Comparison of ENCODE assay signal across 18 mouse cellular contexts in genomic region chr2:26116550-26116949, GRCm38 (mm10). TPM values are rescaled to one million over a fixed set of nuclear protein-coding genes. Genes with fewer than 3 reads are reported as not detected.
DNase-seq lines count a peak whose midpoint lies in the region; ATAC-seq and TF ChIP-seq lines count a peak whose summit lies in the region.
"Had no signal": no experiment of that assay in that cellular context is flagged by ENCODE, and none has a peak within 500 bp of the region (broad histone marks: within the 10 kb centered on the region; RNA-seq: fewer than 3 reads in every experiment).

No protein-coding gene starts in this region.

- peaks cover 37% of the 10 kb centered on the region for H3K27me3 ChIP-seq in heart, embryonic 12.5 days (replicated peaks)
- H3K27me3 ChIP-seq in kidney, adult 2 months (replicated peaks; ENCODE audit: control insufficient read depth, insufficient read depth, low read length) = no peaks in the 10 kb centered on the region
- peaks cover 22% of the 10 kb centered on the region for H3K27me3 ChIP-seq in midbrain, embryonic 13.5 days
- peaks cover 15% of the 10 kb centered on the region for H3K27me3 ChIP-seq in midbrain, embryonic 16.5 days (ENCODE audit: control insufficient read depth, insufficient read depth, low read depth, low read length)

- peaks cover 42% of the 10 kb centered on the region for H3K4me1 ChIP-seq in heart, embryonic 12.5 days (replicated peaks)
- H3K4me1 ChIP-seq in kidney, adult 2 months (ENCODE audit: control insufficient read depth, insufficient read depth, low read length) = peaks cover 39% of the 10 kb centered on the region
- peaks cover 13% of the 10 kb centered on the region for H3K4me1 ChIP-seq in midbrain, embryonic 13.5 days (replicated peaks)
- peaks cover 5% of the 10 kb centered on the region for H3K4me1 ChIP-seq in midbrain, embryonic 16.5 days (ENCODE audit: control insufficient read depth, insufficient read depth, low read length)

- H3K36me3 ChIP-seq in heart, embryonic 12.5 days = no peaks in the 10 kb centered on the region
- no peaks in the 10 kb centered on the region for H3K36me3 ChIP-seq in kidney, adult 2 months (ENCODE audit: control insufficient read depth, insufficient read depth, low read length)
- no peaks in the 10 kb centered on the region for H3K36me3 ChIP-seq in midbrain, embryonic 13.5 days
- no peaks in the 10 kb centered on the region for H3K36me3 ChIP-seq in midbrain, embryonic 16.5 days (ENCODE audit: control insufficient read depth, insufficient read depth, low read length)

- H3K27ac ChIP-seq in heart, embryonic 12.5 days (ENCODE audit: poor library complexity, severe bottlenecking) = peak overlapping the region; percentile 19; the same call in 1 of the 2 replicates
- peak overlapping the region; percentile 29; the same call in 1 of the 2 replicates for H3K27ac ChIP-seq in kidney, adult 2 months (ENCODE audit: insufficient read depth, low read depth, low read length)
- H3K27ac ChIP-seq in midbrain, embryonic 13.5 days = no peak overlapping the region
- no peak overlapping the region for H3K27ac ChIP-seq in midbrain, embryonic 16.5 days (ENCODE audit: low read length)
- H3K27ac ChIP-seq: forebrain, embryonic 13.5 days; hindbrain, embryonic 14.5 days had no signal

- H3K9ac ChIP-seq in heart, embryonic 12.5 days = no peak overlapping the region
- H3K9ac ChIP-seq in midbrain, embryonic 13.5 days (replicated peaks) = peak overlapping the region; percentile 34; the same call in 1 of the 2 replicates
- H3K9ac ChIP-seq in midbrain, embryonic 16.5 days (ENCODE audit: low read depth, low read length) = no peak overlapping the region
- H3K9ac ChIP-seq: forebrain, embryonic 13.5 days; forebrain, postnatal 0 days; hindbrain, embryonic 14.5 days had no signal

- intact Hi-C loops in left cerebral cortex, postnatal 14 days (cut with DNase I) = no loop called here

- no peaks in the 10 kb centered on the region for H3K9me3 ChIP-seq in heart, embryonic 12.5 days (replicated peaks)
- H3K9me3 ChIP-seq in midbrain, embryonic 13.5 days = no peaks in the 10 kb centered on the region
- no peaks in the 10 kb centered on the region for H3K9me3 ChIP-seq in midbrain, embryonic 16.5 days (replicated peaks; ENCODE audit: control insufficient read depth, low read length, poor library complexity, severe bottlenecking)
- H3K9me3 ChIP-seq: forebrain, embryonic 13.5 days had no signal

- WGBS in heart, embryonic 12.5 days = 29% methylated on average over 3 of the region's 3 CpGs
- 55% methylated on average over 3 of the region's 3 CpGs for WGBS in kidney, adult 2 months
- 73% methylated on average over 3 of the region's 3 CpGs for WGBS in midbrain, embryonic 13.5 days
- 65% methylated on average over 3 of the region's 3 CpGs for WGBS in midbrain, embryonic 16.5 days

- H3K4me3 ChIP-seq in heart, embryonic 12.5 days = no peak overlapping the region
- H3K4me3 ChIP-seq in kidney, adult 2 months (ENCODE audit: insufficient read depth, low read depth, low read length) = no peak overlapping the region
- no peak overlapping the region for H3K4me3 ChIP-seq in midbrain, embryonic 13.5 days (replicated peaks)
- no peak overlapping the region for H3K4me3 ChIP-seq in midbrain, embryonic 16.5 days (ENCODE audit: low read depth, low read length)
- H3K4me3 ChIP-seq: forebrain, embryonic 13.5 days had no signal

- no peak for TF ChIP-seq POLR2A in kidney, adult 2 months (IDR thresholded peaks at IDR 0.05; ENCODE audit: low read depth, low read length)

- no peak for TF ChIP-seq CTCF in kidney, adult 2 months (conservative IDR thresholded peaks at IDR 0.05; ENCODE audit: insufficient read depth, insufficient read length, low read depth, low read length)

- ATAC-seq in heart, embryonic 12.5 days (ENCODE audit: insufficient number of reproducible peaks, low FRiP score) = no peak
- ATAC-seq in midbrain, embryonic 13.5 days = no peak
- no peak for ATAC-seq in midbrain, embryonic 16.5 days
- ATAC-seq in megakaryocyte-erythroid progenitor cell, adult 5-6 weeks (replicated peaks; ENCODE audit: low FRiP score, low TSS enrichment, poor library complexity, severe bottlenecking) = peak; percentile 59; the same call in 1 of the 2 replicates
- ATAC-seq: forebrain, embryonic 13.5 days; forebrain, postnatal 0 days had no signal

- DNase-seq in heart, adult 18-20 months = no peak
- no peak for DNase-seq in kidney, adult 2 months
- no peak for DNase-seq in kidney, postnatal 25 days
- no peak for DNase-seq in left cerebral cortex, postnatal 14 days (ENCODE audit: low spot score in 2 of 2)
- DNase-seq: adrenal gland, adult 2 months; adrenal gland, postnatal 25 days; cerebellum, adult 9-10 months; cerebellum, postnatal 25 days; forebrain, postnatal 0 days; gastrocnemius, postnatal 36 days; heart, adult 11 months; heart, postnatal 14 days had no signal

- H3K4me2 ChIP-seq in heart, embryonic 12.5 days = 0 out of 2 replicates have a peak overlapping the region, but pooled peaks have one; percentile 6
- no peak overlapping the region for H3K4me2 ChIP-seq in midbrain, embryonic 13.5 days (replicated peaks)
- H3K4me2 ChIP-seq in midbrain, embryonic 16.5 days (ENCODE audit: low read length) = no peak overlapping the region
- H3K4me2 ChIP-seq: forebrain, embryonic 13.5 days; hindbrain, embryonic 14.5 days had no signal

RNA-seq across cellular contexts. Expression of gene Nacc2, which starts 6.5 kb away (rescaled TPM):
- 6.5 and 6.6 TPM in 2 replicates for polyA plus RNA-seq in heart, embryonic 12.5 days (2016; fragmentation: Nextera tagmentation; extraction: Ambion mirVana)
- total RNA-seq in heart, adult 18-20 months (2021) = 10 to 100 TPM; 29.4 to 30.2 TPM
- polyA plus RNA-seq in kidney, adult 2 months (2012; rRNA removed) = 38.1 and 57.0 TPM in 2 replicates
- 10.1 and 10.4 TPM in 2 replicates for polyA plus RNA-seq in midbrain, embryonic 13.5 days (2015; fragmentation: Nextera tagmentation; extraction: Ambion mirVana)
- polyA plus RNA-seq in midbrain, embryonic 16.5 days (2015; fragmentation: Nextera tagmentation; extraction: Ambion mirVana) = 14.1 and 18.1 TPM in 2 replicates
- 5.2 and 8.5 TPM in 2 replicates for total RNA-seq in megakaryocyte-erythroid progenitor cell, adult 5-6 weeks (2014; fragmentation: Nextera tagmentation)
- total RNA-seq in megakaryocyte-erythroid progenitor cell, adult 5-6 weeks (2017) = 3.8 and 3.9 TPM in 2 replicates
- total RNA-seq in left cerebral cortex, postnatal 14 days (2021) = 10 to 100 TPM; 58.1 to 58.8 TPM

Comparison
In these comparisons a context has a peak if more than half of its experiments do, and no peak if none do; other contexts are left out.
1. H3K27ac ChIP-seq: peak in heart, embryonic 12.5 days (single experiment) and kidney, adult 2 months (single experiment); none in midbrain, embryonic 13.5 days (single experiment) and midbrain, embryonic 16.5 days (single experiment).